Mouse (Mus musculus): ENCODE results near the gene Pdgfa. TPM values are rescaled to one million over a fixed set of nuclear protein-coding genes. Genes with fewer than 3 reads are reported as not detected.

Gene Pdgfa
- polyA plus RNA-seq, 1 experiment from 2014 or later = 34.5 TPM

GRCm38 (mm10) chr5:138956427-138956833 lies 40.7 kb downstream of the Pdgfa start:
- no peak overlapping the region for H3K4me3 ChIP-seq (ENCODE audit: low read depth, low read length)
- H3K4me1 ChIP-seq (ENCODE audit: control insufficient read depth, insufficient read depth, low read length) = no peaks in the 10 kb centered on the region
- H3K4me2 ChIP-seq (ENCODE audit: low read depth, low read length) = no peak overlapping the region
- H3K9me3 ChIP-seq (replicated peaks; ENCODE audit: control insufficient read depth, low read length) = no peaks in the 10 kb centered on the region
- no peaks in the 10 kb centered on the region for H3K36me3 ChIP-seq (replicated peaks; ENCODE audit: control insufficient read depth, insufficient read depth, low read depth, low read length)
- 59% methylated on average over 10 of the region's 10 CpGs for WGBS
- no peaks in the 10 kb centered on the region; the same call in 1 of the 2 replicates for H3K27me3 ChIP-seq (ENCODE audit: control insufficient read depth, insufficient read depth, low read length)
- H3K27ac ChIP-seq (replicated peaks; ENCODE audit: low read depth, low read length) = no peak overlapping the region
- H3K9ac ChIP-seq (replicated peaks; ENCODE audit: low read length) = no peak overlapping the region
- ATAC-seq (replicated peaks; ENCODE audit: insufficient number of reproducible peaks, low FRiP score, low TSS enrichment, low read depth) = 0 out of 2 replicates have a peak, but pooled peaks have one; percentile 36
- no peak for DNase-seq (ENCODE audit: low spot score)

- Histone ChIP-seq H3K27ac (replicated peaks; ENCODE audit: low read depth, low read length) (no peak overlapping the region), H3K4me2 (ENCODE audit: low read depth, low read length) (no peak overlapping the region), H3K9ac (replicated peaks; ENCODE audit: low read length) (no peak overlapping the region), H3K4me1 (ENCODE audit: control insufficient read depth, insufficient read depth, low read length) (no peaks in the 10 kb centered on the region), H3K9me3 (replicated peaks; ENCODE audit: control insufficient read depth, low read length) (no peaks in the 10 kb centered on the region), H3K4me3 (ENCODE audit: low read depth, low read length) (no peak overlapping the region), H3K27me3 (ENCODE audit: control insufficient read depth, insufficient read depth, low read length) (no peaks in the 10 kb centered on the region; the same call in 1 of the 2 replicates), H3K36me3 (replicated peaks; ENCODE audit: control insufficient read depth, insufficient read depth, low read depth, low read length) (no peaks in the 10 kb centered on the region)
- no peak for DNase-seq (ENCODE audit: low spot score)
- 64% methylated on average over 7 of the region's 7 CpGs for whole genome bisulfite sequencing
- ATAC-seq (replicated peaks; ENCODE audit: insufficient number of reproducible peaks, low FRiP score, low TSS enrichment, low read depth) = no peak
Observed at GRCm38 (mm10) chr5:138953986-138954385, 43.2 kb downstream of the Pdgfa start.

GRCm38 (mm10) chr5:138952969-138953368 lies 44.2 kb downstream of the Pdgfa start:
- DNase-seq (ENCODE audit: low spot score) (no peak), ATAC-seq (replicated peaks; ENCODE audit: insufficient number of reproducible peaks, low FRiP score, low TSS enrichment, low read depth) (no peak)
- Histone ChIP-seq H3K9ac (replicated peaks; ENCODE audit: low read length) (no peak overlapping the region), H3K4me1 (ENCODE audit: control insufficient read depth, insufficient read depth, low read length) (no peaks in the 10 kb centered on the region; the same call in 1 of the 2 replicates), H3K9me3 (replicated peaks; ENCODE audit: control insufficient read depth, low read length) (no peaks in the 10 kb centered on the region), H3K36me3 (replicated peaks; ENCODE audit: control insufficient read depth, insufficient read depth, low read depth, low read length) (no peaks in the 10 kb centered on the region), H3K27me3 (ENCODE audit: control insufficient read depth, insufficient read depth, low read length) (no peaks in the 10 kb centered on the region; the same call in 1 of the 2 replicates), H3K27ac (replicated peaks; ENCODE audit: low read depth, low read length) (no peak overlapping the region), H3K4me3 (ENCODE audit: low read depth, low read length) (no peak overlapping the region), H3K4me2 (ENCODE audit: low read depth, low read length) (no peak overlapping the region; the same call in 1 of the 2 replicates)
- 29% methylated on average over 13 of the region's 13 CpGs for WGBS

GRCm38 (mm10) chr5:138951305-138951704 lies 45.9 kb downstream of the Pdgfa start:
- no peak overlapping the region for H3K9ac ChIP-seq (replicated peaks; ENCODE audit: low read length)
- WGBS = 95% methylated on average over 2 of the region's 2 CpGs
- DNase-seq (ENCODE audit: low spot score) (no peak), ATAC-seq (replicated peaks; ENCODE audit: insufficient number of reproducible peaks, low FRiP score, low TSS enrichment, low read depth) (no peak)
- H3K4me3 ChIP-seq (ENCODE audit: low read depth, low read length) = no peak overlapping the region
- H3K27me3 ChIP-seq (ENCODE audit: control insufficient read depth, insufficient read depth, low read length) = no peaks in the 10 kb centered on the region; the same call in 1 of the 2 replicates
- H3K4me2 ChIP-seq (ENCODE audit: low read depth, low read length) = no peak overlapping the region
- H3K4me1 ChIP-seq (ENCODE audit: control insufficient read depth, insufficient read depth, low read length) = no peaks in the 10 kb centered on the region; the same call in 1 of the 2 replicates
- no peaks in the 10 kb centered on the region for H3K9me3 ChIP-seq (replicated peaks; ENCODE audit: control insufficient read depth, low read length)
- no peaks in the 10 kb centered on the region for H3K36me3 ChIP-seq (replicated peaks; ENCODE audit: control insufficient read depth, insufficient read depth, low read depth, low read length)
- no peak overlapping the region for H3K27ac ChIP-seq (replicated peaks; ENCODE audit: low read depth, low read length)

- DNase-seq (ENCODE audit: low spot score) (no peak), ATAC-seq (replicated peaks; ENCODE audit: insufficient number of reproducible peaks, low FRiP score, low TSS enrichment, low read depth) (no peak)
- H3K9ac ChIP-seq (replicated peaks; ENCODE audit: low read length) = no peak overlapping the region
- no peaks in the 10 kb centered on the region; the same call in 1 of the 2 replicates for H3K27me3 ChIP-seq (ENCODE audit: control insufficient read depth, insufficient read depth, low read length)
- H3K9me3 ChIP-seq (replicated peaks; ENCODE audit: control insufficient read depth, low read length) = no peaks in the 10 kb centered on the region
- no peaks in the 10 kb centered on the region for H3K36me3 ChIP-seq (replicated peaks; ENCODE audit: control insufficient read depth, insufficient read depth, low read depth, low read length)
- no peaks in the 10 kb centered on the region; the same call in 1 of the 2 replicates for H3K4me1 ChIP-seq (ENCODE audit: control insufficient read depth, insufficient read depth, low read length)
- WGBS = 82% methylated on average over 6 of the region's 6 CpGs
- no peak overlapping the region for H3K27ac ChIP-seq (replicated peaks; ENCODE audit: low read depth, low read length)
- H3K4me2 ChIP-seq (ENCODE audit: low read depth, low read length) = no peak overlapping the region
- H3K4me3 ChIP-seq (ENCODE audit: low read depth, low read length) = no peak overlapping the region
Observed at GRCm38 (mm10) chr5:138949165-138949564, 48.0 kb downstream of the Pdgfa start.

- 42% methylated on average over 13 of the region's 13 CpGs for WGBS
- no peak overlapping the region for H3K9ac ChIP-seq (replicated peaks; ENCODE audit: low read length)
- H3K27ac ChIP-seq (replicated peaks; ENCODE audit: low read depth, low read length) = no peak overlapping the region
- no peaks in the 10 kb centered on the region; the same call in 1 of the 2 replicates for H3K27me3 ChIP-seq (ENCODE audit: control insufficient read depth, insufficient read depth, low read length)
- H3K9me3 ChIP-seq (replicated peaks; ENCODE audit: control insufficient read depth, low read length) = no peaks in the 10 kb centered on the region
- no peaks in the 10 kb centered on the region for H3K36me3 ChIP-seq (replicated peaks; ENCODE audit: control insufficient read depth, insufficient read depth, low read depth, low read length)
- DNase-seq (ENCODE audit: low spot score) = peak; percentile 31
- ATAC-seq (replicated peaks; ENCODE audit: insufficient number of reproducible peaks, low FRiP score, low TSS enrichment, low read depth) = no peak; the same call in 1 of the 2 replicates
- H3K4me3 ChIP-seq (ENCODE audit: low read depth, low read length) = no peak overlapping the region
- H3K4me1 ChIP-seq (ENCODE audit: control insufficient read depth, insufficient read depth, low read length) = no peaks in the 10 kb centered on the region; the same call in 1 of the 2 replicates
- no peak overlapping the region for H3K4me2 ChIP-seq (ENCODE audit: low read depth, low read length)
Observed at GRCm38 (mm10) chr5:138948031-138948980, 48.9 kb downstream of the Pdgfa start.

GRCm38 (mm10) chr5:138947487-138947886 lies 49.7 kb downstream of the Pdgfa start:
- Histone ChIP-seq H3K9me3 (replicated peaks; ENCODE audit: control insufficient read depth, low read length) (no peaks in the 10 kb centered on the region), H3K4me1 (ENCODE audit: control insufficient read depth, insufficient read depth, low read length) (no peaks in the 10 kb centered on the region; the same call in 1 of the 2 replicates), H3K9ac (replicated peaks; ENCODE audit: low read length) (no peak overlapping the region), H3K4me3 (ENCODE audit: low read depth, low read length) (no peak overlapping the region), H3K27me3 (ENCODE audit: control insufficient read depth, insufficient read depth, low read length) (no peaks in the 10 kb centered on the region), H3K4me2 (ENCODE audit: low read depth, low read length) (no peak overlapping the region), H3K36me3 (replicated peaks; ENCODE audit: control insufficient read depth, insufficient read depth, low read depth, low read length) (no peaks in the 10 kb centered on the region), H3K27ac (replicated peaks; ENCODE audit: low read depth, low read length) (no peak overlapping the region)
- ATAC-seq (replicated peaks; ENCODE audit: insufficient number of reproducible peaks, low FRiP score, low TSS enrichment, low read depth) (no peak), DNase-seq (ENCODE audit: low spot score) (no peak)
- WGBS = 82% methylated on average over 5 of the region's 5 CpGs

- no peak overlapping the region for H3K4me2 ChIP-seq (ENCODE audit: low read depth, low read length)
- no peak for DNase-seq (ENCODE audit: low spot score)
- no peaks in the 10 kb centered on the region; the same call in 1 of the 2 replicates for H3K4me1 ChIP-seq (ENCODE audit: control insufficient read depth, insufficient read depth, low read length)
- no peaks in the 10 kb centered on the region for H3K9me3 ChIP-seq (replicated peaks; ENCODE audit: control insufficient read depth, low read length)
- H3K36me3 ChIP-seq (replicated peaks; ENCODE audit: control insufficient read depth, insufficient read depth, low read depth, low read length) = no peaks in the 10 kb centered on the region
- no peak overlapping the region for H3K9ac ChIP-seq (replicated peaks; ENCODE audit: low read length)
- no peak overlapping the region for H3K27ac ChIP-seq (replicated peaks; ENCODE audit: low read depth, low read length)
- ATAC-seq (replicated peaks; ENCODE audit: insufficient number of reproducible peaks, low FRiP score, low TSS enrichment, low read depth) = no peak
- H3K27me3 ChIP-seq (ENCODE audit: control insufficient read depth, insufficient read depth, low read length) = no peaks in the 10 kb centered on the region
- no peak overlapping the region for H3K4me3 ChIP-seq (ENCODE audit: low read depth, low read length)
- 72% methylated on average over 5 of the region's 5 CpGs for WGBS
Observed at GRCm38 (mm10) chr5:138946931-138947330, 50.2 kb downstream of the Pdgfa start.
